Mouse (Mus musculus): ENCODE results near the gene Osgep.
"Not testable (repeated sequence)": the region's sequence is repeated elsewhere in the genome, so short reads cannot be mapped to it uniquely, and the experiment has no call there.

The Osgep gene

GRCm38 (mm10) chr14:50931493-50932020 lies 6.9 kb upstream of the Osgep start:
- DNase-seq (ENCODE audit: extremely low spot score): no peak

DNA sequence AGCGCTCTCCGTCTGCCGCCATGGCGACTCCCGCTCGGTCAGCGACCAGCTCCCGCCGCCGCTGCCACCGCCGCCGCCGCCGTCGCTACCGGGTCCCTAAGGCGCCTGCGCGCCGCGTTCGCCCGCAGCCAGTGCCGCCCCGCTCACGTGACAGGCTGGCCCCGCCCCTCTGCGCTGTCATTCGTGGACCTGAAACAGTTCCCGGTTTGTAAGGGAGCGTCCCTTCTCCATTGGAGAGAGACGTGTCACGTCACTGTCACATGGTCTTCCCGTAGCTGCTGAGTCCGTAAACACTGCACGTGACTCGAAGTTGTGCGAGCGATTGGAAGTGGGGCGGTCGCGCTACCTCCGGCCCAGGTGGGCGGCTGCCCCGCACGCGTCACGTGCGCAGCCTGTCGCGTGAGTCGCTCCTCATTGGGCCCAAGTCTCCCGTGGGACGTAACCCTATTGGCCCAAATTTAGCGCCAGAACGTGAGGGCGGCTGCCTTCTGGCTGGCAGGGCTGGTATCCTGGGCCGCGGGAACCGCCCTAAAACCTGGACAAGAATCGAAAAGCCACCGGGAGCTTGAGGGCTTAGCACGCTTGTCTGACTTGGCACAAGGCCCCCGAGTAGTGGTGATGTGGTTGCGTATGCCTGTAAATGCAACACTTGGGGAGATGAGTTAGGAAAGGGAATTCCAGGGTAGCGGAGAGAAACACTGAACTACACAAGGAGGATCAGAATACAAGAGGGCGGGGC lies 6.2 kb upstream of the Osgep start, which contains the start of the genes Pip4p1 and Pnp:
TSS of gene Pip4p1 (minus strand) at position 103 of the 739 bp plus-strand sequence.
TSS of gene Pnp (plus strand) at position 329 of the 739 bp plus-strand sequence.
- peak; percentile 95 for DNase-seq (ENCODE audit: extremely low spot score)

DNA sequence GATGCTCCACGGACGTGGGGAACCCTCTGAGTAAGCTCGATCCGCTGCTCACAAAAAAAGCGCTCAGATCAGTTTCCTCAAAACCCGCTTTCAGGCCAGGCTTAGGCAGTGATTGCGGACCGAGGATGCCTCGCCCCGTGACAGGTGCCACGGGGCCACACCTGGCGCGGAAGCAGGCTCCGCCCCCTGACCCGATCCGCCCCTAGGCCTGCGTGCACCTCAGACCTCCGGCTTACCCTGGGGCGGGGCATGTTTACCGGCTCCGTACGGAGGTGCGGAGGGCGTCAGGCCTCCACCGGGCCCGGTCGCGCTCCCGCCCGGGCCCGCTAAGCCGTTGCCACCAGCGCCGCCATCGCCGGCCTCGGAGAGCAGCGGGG lies 5.7 kb upstream of the Osgep start:
- DNase-seq (ENCODE audit: extremely low spot score): no peak

DNA sequence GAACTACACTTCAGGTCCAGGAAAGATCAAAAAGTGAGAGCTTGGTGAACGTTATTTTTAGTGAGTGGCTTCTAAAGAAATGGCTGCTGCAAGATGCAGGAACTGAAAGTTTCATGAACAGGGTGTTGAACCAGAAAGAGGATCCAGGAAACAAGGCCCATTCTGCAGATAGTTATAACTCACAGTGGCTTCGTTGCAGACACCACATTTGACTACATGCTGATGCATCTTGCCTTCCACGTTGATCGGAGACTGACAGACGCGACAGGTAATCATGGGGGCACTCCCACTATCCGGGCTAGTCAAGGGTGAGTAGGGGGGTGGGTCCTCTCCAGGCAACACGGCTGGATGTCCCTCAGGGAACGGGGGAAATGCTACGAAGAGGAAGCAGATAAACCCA lies 5.3 kb upstream of the Osgep start:
- no peak for DNase-seq (ENCODE audit: extremely low spot score)

DNA sequence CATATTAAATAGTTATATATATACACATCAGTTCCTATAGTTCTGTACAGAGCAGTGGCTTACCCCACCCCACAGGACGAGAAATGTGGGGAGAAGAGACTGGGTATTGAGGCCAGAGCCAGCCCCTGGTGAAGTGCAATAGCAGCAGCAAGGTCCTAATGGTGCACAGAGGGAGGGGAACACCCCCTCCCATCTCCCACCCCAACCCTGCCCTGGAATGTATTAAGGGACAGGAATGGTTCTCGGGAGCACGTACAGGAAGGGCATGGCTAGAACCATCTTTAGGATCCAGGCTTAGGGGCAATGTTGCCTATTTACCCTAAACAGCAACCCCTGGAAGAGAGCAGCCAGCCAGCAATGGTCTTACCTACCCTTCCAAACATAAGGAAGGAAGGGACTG lies 2.7 kb upstream of the Osgep start:
- DNase-seq (ENCODE audit: extremely low spot score): no peak

DNA sequence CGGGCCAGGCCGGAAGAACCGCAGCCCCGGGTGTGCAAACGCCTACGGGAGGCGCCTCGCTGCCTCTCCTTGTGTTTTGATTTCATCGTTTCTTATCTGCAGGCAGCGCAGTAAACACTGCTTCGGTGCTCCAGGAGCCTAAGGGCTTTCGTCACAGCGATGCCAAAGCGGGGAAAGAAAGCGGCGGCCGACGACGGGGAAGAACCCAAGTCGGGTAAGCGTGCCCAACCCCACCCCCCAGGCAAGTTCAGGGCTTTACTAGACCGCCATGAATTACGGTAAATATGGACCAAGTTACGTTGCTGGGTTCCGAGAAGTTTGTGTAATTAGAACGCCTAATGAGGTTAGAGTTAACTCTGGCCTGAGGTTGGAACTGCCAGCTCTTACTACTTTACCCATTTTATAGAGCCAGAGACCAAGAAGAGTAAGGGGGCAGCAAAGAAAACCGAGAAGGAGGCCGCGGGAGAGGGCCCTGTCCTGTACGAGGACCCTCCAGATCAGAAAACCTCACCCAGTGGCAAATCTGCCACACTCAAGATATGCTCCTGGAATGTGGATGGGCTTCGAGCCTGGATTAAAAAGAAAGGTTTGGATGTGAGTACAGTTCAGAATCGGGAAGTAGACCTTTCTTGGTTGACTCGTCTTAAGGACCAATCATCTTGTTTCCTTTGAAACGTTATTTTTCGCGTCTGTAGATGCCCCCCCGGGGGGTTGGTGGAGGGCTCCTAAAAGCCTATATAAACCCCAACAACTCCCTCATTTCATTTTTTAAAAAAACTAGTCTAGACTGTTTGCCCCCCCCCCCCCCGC lies 623 bp upstream of the Osgep start:
- DNase-seq (ENCODE audit: extremely low spot score): peak; percentile 43

GRCm38 (mm10) chr14:50923437-50923836 lies 1.3 kb downstream of the Osgep start:
- DNase-seq (ENCODE audit: extremely low spot score): not testable (repeated sequence)

- no peak for DNase-seq (ENCODE audit: extremely low spot score)
Observed at GRCm38 (mm10) chr14:50911356-50911755, 13.3 kb downstream of the Osgep start.

DNA sequence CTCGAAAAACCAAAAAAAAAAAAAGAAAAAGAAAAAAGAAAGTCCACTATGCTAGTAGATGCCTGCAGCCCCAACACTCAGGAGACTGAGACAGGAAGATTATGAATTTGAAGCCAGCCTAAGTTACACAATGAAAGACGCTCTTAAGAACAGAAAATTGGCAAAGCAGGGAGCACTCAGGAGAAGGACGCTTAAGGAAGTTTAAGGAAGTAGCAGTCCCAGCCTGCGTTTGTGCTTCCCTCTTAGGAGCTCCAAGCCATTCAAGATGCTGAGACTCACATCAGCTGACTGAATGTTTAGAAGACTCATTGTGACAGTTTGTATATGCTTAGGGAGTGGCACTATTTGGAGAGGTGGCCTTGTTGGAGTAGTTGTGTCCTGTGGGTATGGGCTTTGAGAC lies 16.6 kb downstream of the Osgep start:
- no peak for DNase-seq (ENCODE audit: extremely low spot score)

DNA sequence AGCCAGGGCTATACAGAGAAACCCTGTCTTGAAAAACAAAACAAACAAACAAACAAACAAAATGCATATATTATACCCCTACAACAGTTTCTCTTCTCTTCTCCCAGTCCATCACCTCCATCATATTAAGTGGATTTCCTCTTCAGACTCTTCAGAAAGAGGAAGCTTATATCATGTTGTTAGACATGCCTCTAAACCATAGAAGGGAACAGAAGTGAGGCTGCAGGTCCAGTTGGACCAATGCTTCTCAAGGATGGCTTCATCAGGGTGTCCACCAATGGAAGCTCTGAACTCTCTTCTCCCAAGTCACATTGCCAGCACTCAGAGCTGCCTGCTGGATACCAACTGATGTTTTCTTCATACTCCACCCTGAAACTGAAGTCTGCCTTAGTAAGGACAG lies 19.4 kb downstream of the Osgep start:
- DNase-seq (ENCODE audit: extremely low spot score): not testable (repeated sequence)

DNA sequence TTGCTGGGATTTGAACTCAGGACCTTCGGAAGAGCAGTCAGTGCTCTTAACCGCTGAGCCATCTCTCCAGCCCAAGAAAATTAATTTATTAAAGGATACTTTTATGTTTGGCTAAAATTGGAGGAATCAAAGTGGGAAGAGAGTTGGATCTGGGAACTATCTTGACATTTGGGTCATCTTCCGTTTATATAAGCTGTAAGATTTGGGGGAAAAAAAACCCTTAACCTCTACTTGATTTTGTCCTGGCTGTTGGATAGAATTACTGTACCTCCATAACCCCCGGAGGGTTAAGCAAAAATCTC lies 19.9 kb downstream of the Osgep start:
- DNase-seq (ENCODE audit: extremely low spot score): no peak

- peak; percentile 74 for DNase-seq (ENCODE audit: extremely low spot score)
Observed at GRCm38 (mm10) chr14:50903973-50904827, 20.5 kb downstream of the Osgep start.

DNA sequence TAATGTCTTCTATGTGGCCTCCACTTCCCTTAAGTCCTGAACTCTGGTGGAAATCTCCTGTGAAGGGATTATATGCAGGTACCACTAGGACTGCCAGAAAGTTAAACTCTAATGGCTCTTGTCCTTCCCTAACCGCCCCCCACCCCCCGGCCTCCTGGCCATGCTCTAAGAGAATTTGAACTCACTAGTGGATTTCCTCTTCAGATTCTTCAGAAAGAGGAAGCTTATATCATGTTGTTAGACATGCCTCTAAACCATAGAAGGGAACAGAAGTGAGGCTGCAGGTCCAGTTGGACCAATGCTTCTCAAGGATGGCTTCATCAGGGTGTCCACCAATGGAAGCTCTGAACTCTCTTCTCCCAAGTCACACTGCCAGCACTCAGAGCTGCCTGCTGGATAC lies 26.7 kb downstream of the Osgep start:
- DNase-seq (ENCODE audit: extremely low spot score): not testable (repeated sequence)

DNA sequence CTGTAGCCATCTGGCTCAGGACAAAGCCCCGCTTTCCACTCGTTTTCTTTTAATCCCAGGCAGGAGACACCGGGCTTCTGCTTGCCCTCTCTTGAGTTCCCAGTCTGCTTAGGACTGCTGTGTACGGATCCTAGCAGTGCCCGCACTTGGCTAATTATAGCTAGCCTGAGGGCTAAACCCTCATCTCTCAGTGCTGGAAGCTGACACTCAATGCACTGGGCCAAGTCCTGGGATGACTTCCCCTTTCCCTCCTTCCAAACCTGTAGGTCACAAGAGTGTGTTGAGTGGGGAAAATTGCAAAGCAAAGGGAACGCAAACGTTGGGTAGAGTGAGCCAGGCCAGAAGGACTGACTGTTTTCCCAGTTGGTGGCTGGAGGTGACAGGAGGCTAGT lies 27.3 kb downstream of the Osgep start, which contains the start of gene Klhl33:
TSS of gene Klhl33 (minus strand) at position 134 of the 392 bp plus-strand sequence.
- peak; percentile 4 for DNase-seq (ENCODE audit: extremely low spot score)

- DNase-seq (ENCODE audit: extremely low spot score): no peak
Observed at GRCm38 (mm10) chr14:50896747-50897373, 27.8 kb downstream of the Osgep start.

- peak; percentile 38 for DNase-seq (ENCODE audit: extremely low spot score)
Observed at GRCm38 (mm10) chr14:50895985-50896746, 28.5 kb downstream of the Osgep start.

GRCm38 (mm10) chr14:50895407-50895806 lies 29.3 kb downstream of the Osgep start:
- no peak for DNase-seq (ENCODE audit: extremely low spot score)

DNA sequence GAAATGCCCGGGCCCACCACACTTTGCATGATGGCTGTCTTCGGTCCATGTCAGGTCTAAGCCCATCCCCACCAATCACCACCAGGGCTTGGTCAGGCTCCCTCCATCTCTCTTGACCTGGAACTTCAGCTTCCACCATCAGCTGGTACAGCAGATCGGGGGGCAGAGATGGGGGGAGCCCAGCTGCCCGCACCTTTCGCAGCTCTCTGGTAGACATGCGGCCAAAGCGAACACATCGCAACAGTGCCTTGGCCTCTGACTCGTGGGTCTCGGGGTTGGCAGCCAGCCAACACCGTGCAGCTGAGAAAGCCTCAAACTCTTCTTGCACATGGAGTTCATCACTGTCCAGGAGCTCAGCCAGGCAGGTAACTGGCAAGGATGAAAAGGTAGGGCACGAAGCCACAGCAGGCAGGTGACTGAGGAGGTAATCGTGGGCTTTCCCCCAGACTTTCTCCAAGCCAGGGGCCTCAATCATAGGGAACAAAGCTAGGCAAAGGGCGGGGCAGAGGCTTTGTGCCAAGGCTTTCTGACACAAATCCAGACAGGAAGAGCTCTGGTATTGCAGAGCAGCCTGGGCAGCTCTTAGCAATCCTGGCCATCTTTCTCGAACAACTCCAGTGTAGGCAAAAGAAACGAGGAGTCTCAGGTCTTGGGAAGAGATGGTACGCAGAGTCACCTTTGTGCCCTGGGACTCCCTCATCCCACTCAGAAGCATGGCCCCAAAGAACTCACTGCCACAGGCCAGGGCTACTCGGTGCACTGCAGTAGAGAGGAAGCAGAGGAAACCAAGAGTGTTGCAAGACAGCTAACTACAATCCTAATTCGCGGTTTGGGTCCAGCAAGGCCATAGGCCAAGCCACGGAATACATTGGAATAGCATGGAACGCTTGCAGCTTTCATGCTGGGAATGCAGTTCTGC lies 31.9 kb downstream of the Osgep start:
- DNase-seq (ENCODE audit: extremely low spot score): no peak

DNA sequence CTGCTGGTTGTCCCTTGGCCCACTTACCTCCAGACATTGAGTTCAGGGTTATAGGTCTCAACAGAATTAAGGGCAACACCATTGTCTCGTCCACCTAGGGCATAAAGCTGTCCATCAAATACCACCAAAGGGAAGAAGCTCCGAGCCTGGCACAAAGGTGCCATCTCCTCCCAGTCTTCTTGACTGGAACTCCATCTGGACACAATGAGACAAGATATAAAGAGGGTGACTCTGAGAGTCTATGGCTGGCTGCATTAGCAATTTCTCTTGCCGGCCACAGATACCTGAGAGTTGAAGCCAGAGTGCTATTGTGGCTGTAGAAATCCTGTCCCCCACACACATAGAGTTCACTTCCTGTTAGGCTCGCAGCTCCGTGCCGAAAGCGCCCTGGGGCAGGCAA lies 32.6 kb downstream of the Osgep start:
- no peak for DNase-seq (ENCODE audit: extremely low spot score)

- DNase-seq (ENCODE audit: extremely low spot score): no peak
Observed at GRCm38 (mm10) chr14:50891621-50892020, 33.1 kb downstream of the Osgep start.

Data from embryo, embryonic 9.5 days (tissue).